Mouse (Mus musculus) stomach, embryonic 14.5 days (tissue): ENCODE measurements around the gene B4galnt3. TPM values are rescaled to one million over a fixed set of nuclear protein-coding genes. Genes with fewer than 3 reads are reported as not detected.

Experiments
- ATAC-seq: fragments of 200-750 bp; cut with Nextera tagmentation; 2 replicates; pipeline ENCODE4 v1.8.0; 2017; ENCODE audit warnings: low read depth, moderate TSS enrichment; ENCODE audit not compliant: insufficient number of reproducible peaks, insufficient read depth, low FRiP score
- H3K27ac ChIP-seq: fragments of 300-500 bp; sonication (generic); 2 replicates; pipeline ENCODE4 v1.5.1; 2014; ENCODE audit warnings: mild to moderate bottlenecking, low read length, moderate library complexity, mixed read lengths
- H3K27me3 ChIP-seq: fragments of 300-500 bp; sonication (generic); 2 replicates; pipeline ENCODE4 v1.6.1; 2014; ENCODE audit warnings: low read length, control low read depth, mixed read lengths; ENCODE audit not compliant: control insufficient read depth, insufficient read depth
- H3K36me3 ChIP-seq: fragments of 300-500 bp; sonication (generic); 2 replicates; pipeline ENCODE4 v1.6.1; 2014; ENCODE audit warnings: mild to moderate bottlenecking, control low read depth, low read length, moderate library complexity, mixed read lengths; ENCODE audit not compliant: control insufficient read depth, insufficient read depth
- H3K4me1 ChIP-seq: fragments of 300-500 bp; sonication (generic); 2 replicates; pipeline ENCODE4 v1.6.1; 2014; ENCODE audit warnings: low read length, control low read depth, mixed read lengths; ENCODE audit not compliant: control insufficient read depth, insufficient read depth
- H3K4me2 ChIP-seq: fragments of 300-500 bp; sonication (generic); replicated peaks from 2 replicates; pipeline ENCODE4 v1.6.1; 2014; ENCODE audit warnings: low read depth, low read length, control low read depth
- H3K4me3 ChIP-seq: fragments of 300-500 bp; sonication (generic); 2 replicates; pipeline ENCODE4 v1.5.1; 2014; ENCODE audit warnings: low read depth, low read length, control low read depth
- H3K9ac ChIP-seq: fragments of 300-500 bp; sonication (generic); replicated peaks from 2 replicates; pipeline ENCODE4 v1.6.1; 2014; ENCODE audit warnings: low read depth, mild to moderate bottlenecking, control low read depth, low read length, moderate library complexity, mixed read lengths
- H3K9me3 ChIP-seq: fragments of 300-500 bp; sonication (generic); 2 replicates; pipeline ENCODE4 v1.6.1; 2016; ENCODE audit warnings: low read depth, low read length, control low read depth; ENCODE audit not compliant: control insufficient read depth
- WGBS: fragments of 180-500 bp; shearing (Covaris S2); extraction: QIAGEN DNeasy Blood & Tissue Kit; methylation state at CpG from one replicate; pipeline ENCODE4 v1.1.7; 2014; 5-methylcytosine and 5-hydroxymethylcytosine counted together
- polyA plus RNA-seq: library from polyadenylated mRNA; unstranded; fragments of >200 nt; fragmentation: Nextera tagmentation; extraction: Ambion mirVana; gene quantifications from 2 replicates; pipeline ENCODE4 v1.2.1, GENCODE M21; 2014

The B4galnt3 gene
- polyA plus RNA-seq, 1 experiment from 2014 or later: 0.09 TPM

GRCm38 (mm10) chr6:120154526-120155309, 139.6 kb downstream of the B4galnt3 start:
- 65% methylated on average over 5 of the region's 5 CpGs for WGBS
- Histone ChIP-seq H3K4me3 (no peak overlapping the region), H3K27ac (no peak overlapping the region), H3K4me2 (no peak overlapping the region), H3K36me3 (no peaks in the 10 kb centered on the region), H3K27me3 (no peaks in the 10 kb centered on the region), H3K4me1 (peaks cover 7% of the 10 kb centered on the region), H3K9ac (no peak overlapping the region), H3K9me3 (no peaks in the 10 kb centered on the region)
- ATAC-seq: no peak

Other genes starting within 250 kb of the B4galnt3 start
- gene Ninj2, start 201.2 kb downstream of the B4galnt3 start, polyA plus RNA-seq: not detected in 2 replicates
- not detected in 2 replicates for gene D330020A13Rik, start 195 bp downstream of the B4galnt3 start, polyA plus RNA-seq
- 56.2 and 57.4 TPM in 2 replicates for gene Kdm5a, start 69.6 kb upstream of the B4galnt3 start, polyA plus RNA-seq
- gene Ccdc77, start 69.8 kb upstream of the B4galnt3 start, polyA plus RNA-seq: 23.2 and 27.4 TPM in 2 replicates
- gene Il17ra, start 168.7 kb upstream of the B4galnt3 start, polyA plus RNA-seq: 2.7 and 3.2 TPM in 2 replicates
- gene Tmem121b, start 199.2 kb upstream of the B4galnt3 start, polyA plus RNA-seq: 0.14 and 0.17 TPM in 2 replicates
- gene Hdhd5, start 236.8 kb upstream of the B4galnt3 start, polyA plus RNA-seq: 14.9 and 17.0 TPM in 2 replicates